29 mouse cellular contexts compared by ENCODE assay signal in the genomic region with DNA sequence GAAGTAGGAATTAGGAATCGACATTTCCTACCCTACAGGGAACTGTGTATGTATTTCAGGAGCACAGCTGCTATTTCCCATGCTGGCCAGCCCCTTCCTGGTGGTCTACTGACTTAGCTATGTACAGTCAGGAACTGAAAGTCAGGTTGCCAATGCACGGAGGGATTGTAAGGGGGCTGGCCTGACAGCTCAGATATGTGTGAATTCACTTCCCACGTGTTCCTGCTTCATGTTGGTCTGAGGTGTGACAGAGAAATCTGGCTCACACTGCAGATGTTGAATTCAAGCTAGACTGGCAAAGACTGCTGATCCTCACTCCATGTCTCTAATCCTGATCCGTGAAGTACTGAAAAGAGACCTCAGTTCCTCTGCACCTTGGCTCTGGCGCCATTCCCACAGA. TPM values are rescaled to one million over a fixed set of nuclear protein-coding genes. Genes with fewer than 3 reads are reported as not detected.
A peak's percentile ranks its signal among the peaks of the same experiment; 100 is the strongest.
DNase-seq lines count a peak whose midpoint lies in the region; ATAC-seq and TF ChIP-seq lines count a peak whose summit lies in the region.
"Had no signal": no experiment of that assay in that cellular context is flagged by ENCODE, and none has a peak within 500 bp of the region (broad histone marks: within the 10 kb centered on the region; RNA-seq: fewer than 3 reads in every experiment).

No protein-coding gene starts in this region.

- no peaks in the 10 kb centered on the region for H3K4me1 ChIP-seq in lung, adult 2 months (ENCODE audit: control insufficient read depth, insufficient read depth, low read length)
- H3K4me1 ChIP-seq: embryonic facial prominence, embryonic 15.5 days; heart, embryonic 10.5 days; heart, embryonic 15.5 days; intestine, embryonic 15.5 days had no signal

- ATAC-seq in granulocyte monocyte progenitor cell, adult 5-6 weeks (replicated peaks; ENCODE audit: poor library complexity, severe bottlenecking): 0 out of 2 replicates have a peak, but pooled peaks have one; percentile 52
- ATAC-seq: hindbrain, postnatal 0 days; intestine, embryonic 15.5 days; midbrain, embryonic 16.5 days had no signal

- TF ChIP-seq CTCF in lung, adult 2 months (IDR thresholded peaks at IDR 0.05; ENCODE audit: insufficient read depth, low read length): no peak

- 64% methylated on average over 5 of the region's 5 CpGs for WGBS in lung, adult 2 months

- no peak for TF ChIP-seq POLR2A in lung, adult 2 months (IDR thresholded peaks at IDR 0.05; ENCODE audit: borderline replicate concordance, extremely low read depth, low read depth, low read length)

- peak; percentile 27 to 61 for DNase-seq in frontal cortex, adult 2 months (ENCODE audit: extremely low spot score in 1 of 2, low spot score in 1 of 2)
- DNase-seq in frontal cortex, postnatal 14 days (ENCODE audit: low spot score in 2 of 2): no peak
- peak; percentile 21 to 32 for DNase-seq in left cerebral cortex, postnatal 36 days (ENCODE audit: low spot score in 2 of 2)
- DNase-seq in left cerebral cortex, postnatal 4 days: no peak
- peak; percentile 50 for DNase-seq in telencephalon, adult 2 months (ENCODE audit: low read depth, low spot score)
- no peak for DNase-seq in lung, adult 2 months
- DNase-seq: adrenal gland, adult 8-10 months; cerebellum, adult 8-10 months; cerebellum, postnatal 25 days; gastrocnemius, postnatal 14 days; heart, adult 11 months; heart, postnatal 36 days; kidney, adult 8-10 months; kidney, postnatal 4 days; liver; lung, embryonic 14.5 days; spleen, adult 18-20 months; thymus, adult 18-20 months; thymus, postnatal 25 days had no signal

- H3K4me3 ChIP-seq in lung, adult 2 months (replicated peaks; ENCODE audit: extremely low read depth, low read depth, low read length): no peak overlapping the region
- H3K4me3 ChIP-seq: embryonic facial prominence, embryonic 10.5 days; embryonic facial prominence, embryonic 15.5 days; forebrain, embryonic 12.5 days; heart, embryonic 10.5 days; heart, embryonic 15.5 days; hindbrain, embryonic 12.5 days; intestine, embryonic 15.5 days had no signal

- intact Hi-C loops in left cerebral cortex, postnatal 36 days (cut with DNase I): loop anchor here (10.0 kb wide), 1 partner anchor 68 kb away; no protein-coding TSS in a partner anchor
- intact Hi-C loops in left cerebral cortex, postnatal 4 days (cut with DNase I): no loop called here

RNA-seq across cellular contexts. Expression of a gene that starts 57.9 kb away (rescaled TPM):
- polyA plus RNA-seq in frontal cortex, adult 2 months (2012; rRNA removed): 4.7 and 5.2 TPM in 2 replicates
- total RNA-seq in left cerebral cortex, postnatal 36 days (2021): 1 to 10 TPM; 4.1 to 4.6 TPM
- 1 to 10 TPM; 3.3 to 5.2 TPM for total RNA-seq in left cerebral cortex, postnatal 4 days (2021)
- total RNA-seq in granulocyte monocyte progenitor cell, adult 5-6 weeks (2014; fragmentation: Nextera tagmentation): not detected in 2 replicates
- total RNA-seq in granulocyte monocyte progenitor cell, adult 5-6 weeks (2017): 0.30 TPM in 1 of 2 replicates, not detected in the other
- polyA plus RNA-seq in lung, adult 2 months (2012; rRNA removed): 10.3 and 13.3 TPM in 2 replicates

Comparison
In these comparisons a context has a peak if more than half of its experiments do, and no peak if none do; other contexts are left out.
1. DNase-seq: peak in frontal cortex, adult 2 months (2 of 2), left cerebral cortex, postnatal 36 days (2 of 2) and telencephalon, adult 2 months (single experiment); none in frontal cortex, postnatal 14 days (0 of 2), left cerebral cortex, postnatal 4 days (single experiment) and lung, adult 2 months (single experiment).